Mouse (Mus musculus) cerebellum, adult 2 months (tissue): ENCODE results near the gene Pik3r6. TPM values are rescaled to one million over a fixed set of nuclear protein-coding genes. Genes with fewer than 3 reads are reported as not detected.

Experiments used
- DNase-seq, 2 experiments: peaks; one replicate each; pipeline ENCODE4 v3.0.0; 2021
- H3K27ac ChIP-seq: fragments of 200-500 bp; 2 replicates; pipeline ENCODE4 v1.5.1; 2012; ENCODE audit warnings: low read length, control low read depth, inconsistent platforms; ENCODE audit not compliant: insufficient read depth
- H3K27me3 ChIP-seq: fragments of 200-500 bp; 2 replicates; pipeline ENCODE4 v1.6.1; 2012; ENCODE audit warnings: inconsistent platforms, mild to moderate bottlenecking, low read length, moderate library complexity; ENCODE audit not compliant: control insufficient read depth, insufficient read depth
- H3K4me1 ChIP-seq: fragments of 200-500 bp; 2 replicates; pipeline ENCODE4 v1.6.1; 2011; ENCODE audit warnings: low read length; ENCODE audit not compliant: control insufficient read depth, insufficient read depth
- H3K4me3 ChIP-seq: fragments of 200-500 bp; replicated peaks from 2 replicates; pipeline ENCODE3; 2011; ENCODE audit warnings: mild to moderate bottlenecking, low read depth, low read length, control low read depth; ENCODE audit not compliant: insufficient read depth
- CTCF ChIP-seq: fragments of 200-500 bp; IDR thresholded peaks from 2 replicates; pipeline ENCODE4 v1.5.1; 2011; ENCODE audit warnings: low read depth, mild to moderate bottlenecking, control low read depth, low read length, moderate library complexity, borderline replicate concordance; ENCODE audit not compliant: insufficient read depth
- POLR2A ChIP-seq: fragments of 200-500 bp; IDR thresholded peaks from 2 replicates; pipeline ENCODE4 v1.6.1; 2011; ENCODE audit warnings: low read length, control low read depth, borderline replicate concordance; ENCODE audit not compliant: insufficient read depth
- WGBS: fragments of 180-500 bp; shearing (Covaris S2); methylation state at CpG from one replicate; pipeline ENCODE4 v1.1.7; 2018; 5-methylcytosine and 5-hydroxymethylcytosine counted together
- polyA plus RNA-seq: library from polyadenylated mRNA; depleted of rRNA; stranded (reverse); fragments of >200 nt; gene quantifications from 2 replicates; pipeline ENCODE4 v1.2.3, GENCODE M21; 2012

Gene Pik3r6
- polyA plus RNA-seq, 1 experiment: 1.7 TPM

DNA sequence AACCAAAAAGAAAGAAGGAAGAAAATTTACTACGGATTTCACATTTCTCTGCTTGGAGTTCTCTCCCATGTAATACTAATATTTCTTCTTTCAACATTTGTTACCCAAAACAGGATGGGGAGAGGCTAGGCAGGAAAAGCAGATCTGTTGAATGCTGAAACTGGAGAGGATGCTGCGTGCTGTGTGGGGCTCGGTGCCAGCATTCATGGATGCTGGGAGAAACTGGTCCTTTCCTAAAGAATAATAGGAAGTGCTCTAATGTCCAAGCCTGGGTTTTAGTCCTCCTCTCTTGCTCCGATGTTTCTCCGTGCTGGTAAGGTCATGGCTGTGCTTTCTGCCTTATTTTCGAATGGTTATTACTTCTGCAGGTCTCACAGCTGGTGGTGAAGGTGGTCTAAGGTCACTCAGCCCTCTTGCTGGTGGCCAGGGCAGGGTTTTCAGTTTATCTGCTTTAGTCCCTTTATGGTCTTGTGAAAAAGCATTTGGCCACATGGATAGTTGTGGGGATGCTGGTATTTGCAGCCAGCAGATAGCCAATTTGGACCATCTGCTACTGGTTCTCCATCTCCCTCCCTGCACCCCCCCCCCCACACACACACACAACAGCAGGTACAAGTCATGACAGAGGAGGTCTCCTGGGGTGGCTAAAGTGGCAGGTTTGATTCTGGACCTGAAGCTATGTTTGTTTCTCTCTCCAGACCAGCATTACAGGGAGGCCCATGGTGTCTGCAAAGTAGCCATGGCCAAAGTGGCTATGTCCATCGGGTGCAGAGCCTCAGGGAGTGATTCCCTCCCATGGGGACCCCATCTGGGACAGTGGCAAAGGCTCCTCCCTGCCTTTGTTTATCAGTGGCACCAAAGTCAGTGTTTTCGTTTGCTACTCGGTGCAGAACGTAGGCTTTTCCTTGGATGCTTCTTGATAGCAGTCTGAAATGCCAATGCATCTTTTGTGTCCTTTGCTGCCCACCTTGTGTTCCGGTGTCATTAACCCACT, 59.4 kb downstream of the Pik3r6 start:
- H3K4me3 ChIP-seq: no peak overlapping the region
- peak; percentile 54 to 59 for DNase-seq
- H3K27me3 ChIP-seq: no peaks in the 10 kb centered on the region
- peaks cover 21% of the 10 kb centered on the region for H3K4me1 ChIP-seq
- 22% methylated on average over 11 of the region's 11 CpGs for WGBS
- H3K27ac ChIP-seq: peak overlapping the region; percentile 70
- TF ChIP-seq POLR2A: no peak
- TF ChIP-seq CTCF: no peak

- DNase-seq: no peak
- WGBS: 91% methylated on average over 13 of the region's 13 CpGs
- no peak overlapping the region for H3K27ac ChIP-seq
Measured at GRCm38 (mm10) chr11:68564356-68565031, 61.7 kb downstream of the Pik3r6 start.

GRCm38 (mm10) chr11:68565032-68565429, 62.2 kb downstream of the Pik3r6 start:
- TF ChIP-seq CTCF (no peak), POLR2A (no peak)
- H3K27ac ChIP-seq: no peak overlapping the region
- H3K27me3 ChIP-seq: no peaks in the 10 kb centered on the region
- DNase-seq: no peak
- H3K4me3 ChIP-seq: no peak overlapping the region
- peaks cover 17% of the 10 kb centered on the region for H3K4me1 ChIP-seq
- WGBS: 95% methylated on average over 3 of the region's 3 CpGs

More at GRCm38 (mm10) chr11:68564356-68565031, 61.7 kb downstream of the Pik3r6 start:
- TF ChIP-seq POLR2A (no peak), CTCF (no peak)
- Histone ChIP-seq H3K4me3 (no peak overlapping the region), H3K4me1 (peaks cover 17% of the 10 kb centered on the region), H3K27me3 (no peaks in the 10 kb centered on the region)

GRCm38 (mm10) chr11:68566447-68567059, 63.7 kb downstream of the Pik3r6 start:
- no peak overlapping the region for H3K27ac ChIP-seq
- WGBS: 12% methylated on average over 17 of the region's 17 CpGs

GRCm38 (mm10) chr11:68570861-68571260, 68.0 kb downstream of the Pik3r6 start:
- 88% methylated on average over 5 of the region's 5 CpGs for WGBS
- TF ChIP-seq CTCF: no peak
- TF ChIP-seq POLR2A: no peak
- no peaks in the 10 kb centered on the region for H3K4me1 ChIP-seq
- DNase-seq: no peak
- no peaks in the 10 kb centered on the region for H3K27me3 ChIP-seq
- H3K27ac ChIP-seq: no peak overlapping the region
- H3K4me3 ChIP-seq: no peak overlapping the region

More at GRCm38 (mm10) chr11:68566447-68567059, 63.7 kb downstream of the Pik3r6 start:
- DNase-seq: peak; percentile 84
- Histone ChIP-seq H3K4me1 (peaks cover 15% of the 10 kb centered on the region), H3K4me3 (peak overlapping the region; percentile 70), H3K27me3 (no peaks in the 10 kb centered on the region)
- TF ChIP-seq POLR2A (no peak), CTCF (peak; percentile 78)

GRCm38 (mm10) chr11:68577076-68577475, 74.3 kb downstream of the Pik3r6 start:
- Histone ChIP-seq H3K27ac (no peak overlapping the region), H3K4me1 (peaks cover 6% of the 10 kb centered on the region), H3K27me3 (no peaks in the 10 kb centered on the region), H3K4me3 (no peak overlapping the region)
- 85% methylated on average over 1 of the region's 1 CpGs for WGBS
- TF ChIP-seq CTCF: no peak
- no peak for TF ChIP-seq POLR2A
- no peak for DNase-seq

- Histone ChIP-seq H3K4me3 (no peak overlapping the region), H3K27ac (peak overlapping the region; percentile 24; the same call in 1 of the 2 replicates), H3K27me3 (no peaks in the 10 kb centered on the region), H3K4me1 (peaks cover 6% of the 10 kb centered on the region)
- peak; percentile 66 to 71 for DNase-seq
- no peak; the same call in 1 of the 2 replicates for TF ChIP-seq CTCF
- TF ChIP-seq POLR2A: peak; percentile 58; the same call in 1 of the 2 replicates
- 2% methylated on average over 9 of the region's 9 CpGs for WGBS
Measured at GRCm38 (mm10) chr11:68579462-68579881, 76.7 kb downstream of the Pik3r6 start.
